Mouse (Mus musculus) adrenal gland, postnatal 4 days (tissue): Measurements from ENCODE around the gene Gm7982. TPM values are rescaled to one million over a fixed set of nuclear protein-coding genes. Genes with fewer than 3 reads are reported as not detected.
"Not testable (repeated sequence)": the region's sequence is repeated elsewhere in the genome, so short reads cannot be mapped to it uniquely, and the experiment has no call there.

Experiments
- DNase-seq, 2 experiments: peaks; one replicate each; pipeline ENCODE4 v3.0.0; 2021 to 2022; ENCODE audit warnings: low spot score in 2 of 2, mixed read lengths in 2 of 2
- long read RNA-seq, 2 experiments: library from polyadenylated mRNA; stranded (forward); transcript quantifications; one replicate each; pipeline ENCODE4 v2.0.0; 2021
- total RNA-seq, 2 experiments: library from RNA; stranded (reverse); gene quantifications; 2 replicates each; pipeline ENCODE4 v1.2.3; 2021

Gene Gm7982
- total RNA-seq = not detected
- long read RNA-seq, experiment 1 = 0 reads
- long read RNA-seq, experiment 2 = 0 reads

DNA sequence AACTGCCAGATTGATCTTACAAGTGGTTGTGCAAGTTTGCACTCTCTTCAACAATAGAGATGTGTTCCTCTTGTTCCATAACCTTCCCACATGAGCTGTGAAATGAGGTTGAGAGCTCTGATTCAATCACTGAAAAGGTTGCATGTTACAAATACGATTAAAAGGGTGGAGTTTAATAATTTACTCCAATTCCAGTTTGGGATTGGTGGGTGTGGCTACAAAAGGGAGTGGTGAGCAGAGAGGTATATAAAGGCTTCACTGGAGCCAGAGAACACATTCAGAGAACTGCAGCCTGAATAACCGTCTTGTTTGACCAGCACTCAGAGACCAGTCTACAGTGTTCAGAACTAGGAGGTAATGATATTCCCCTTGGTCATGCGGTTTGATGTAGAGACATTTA is at the start of gene Gm7982:
TSS of gene Gm7982 (plus strand) at position 301 of the 400 bp plus-strand sequence.
- DNase-seq = not testable (repeated sequence)

DNA sequence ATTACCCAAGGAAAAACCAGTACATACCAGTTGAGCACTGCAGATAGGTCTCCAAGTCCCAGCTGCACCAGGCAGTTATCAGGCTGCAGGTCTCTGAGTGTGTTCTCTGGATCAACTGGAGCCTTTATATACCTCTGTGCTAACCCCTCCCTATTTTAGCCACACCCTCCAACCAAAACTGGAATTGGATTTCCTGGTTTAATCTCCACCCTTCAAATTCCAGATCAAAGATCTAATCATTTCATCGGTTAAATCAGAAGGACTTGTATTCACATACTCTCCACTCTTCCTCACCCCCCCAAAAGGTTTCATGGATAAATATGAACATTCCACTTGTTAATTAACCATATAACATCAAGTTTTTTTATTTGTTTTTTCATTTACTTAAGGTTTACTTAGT is 5.7 kb upstream of the Gm7982 start, which contains the start of gene Gm7978:
TSS of gene Gm7978 (minus strand) at position 101 of the 400 bp plus-strand sequence.
- DNase-seq = not testable (repeated sequence)

DNA sequence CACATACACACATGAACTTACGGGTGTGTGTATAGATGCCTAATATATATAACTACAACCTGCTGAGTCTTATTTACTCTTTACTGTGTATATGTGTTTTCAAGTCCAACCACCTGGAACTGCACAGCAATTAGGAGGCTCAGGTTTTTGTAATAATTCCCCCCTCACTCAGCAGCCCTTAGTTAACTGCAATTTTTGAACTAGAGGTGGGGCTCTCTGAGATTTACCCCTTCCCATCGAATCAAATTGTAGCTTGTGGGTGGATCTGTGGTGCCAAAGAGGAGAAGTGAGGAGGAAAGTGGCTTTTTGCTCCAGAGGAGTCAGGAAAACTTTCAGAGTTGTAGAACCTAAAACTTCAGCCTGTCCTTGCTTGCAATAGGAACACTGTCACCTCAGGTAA is 33.9 kb downstream of the Gm7982 start, which contains the start of gene E330014E10Rik:
TSS of gene E330014E10Rik (plus strand) at position 301 of the 400 bp plus-strand sequence.
- DNase-seq = not testable (repeated sequence)

Other genes with a start within 250 kb of the Gm7982 start
- not detected for gene Gm3286, start 231.3 kb upstream of the Gm7982 start, total RNA-seq
- not detected for gene Gm7971, start 147.1 kb upstream of the Gm7982 start, total RNA-seq
- not detected for gene Gm7978, start 5.8 kb upstream of the Gm7982 start, total RNA-seq
- gene E330014E10Rik, start 34.0 kb downstream of the Gm7982 start, total RNA-seq = not detected
- gene Cxcl13, start 214.9 kb downstream of the Gm7982 start, total RNA-seq = 1 to 10 TPM in 1 of 2 experiments, under 1 TPM in 1; 0.82 to 2.7 TPM